Mouse (Mus musculus) frontal cortex, adult 2 months (tissue): ENCODE results near the gene Hyls1. TPM values are rescaled to one million over a fixed set of nuclear protein-coding genes. Genes with fewer than 3 reads are reported as not detected.

ENCODE experiments used
- DNase-seq, 2 experiments: peaks; one replicate each; pipeline ENCODE4 v3.0.0; 2022; ENCODE audit warnings: low spot score in 1 of 2; ENCODE audit errors: extremely low spot score in 1 of 2
- polyA plus RNA-seq: library from polyadenylated mRNA; depleted of rRNA; stranded (reverse); fragments of >200 nt; gene quantifications from 2 replicates; pipeline ENCODE4 v1.2.3, GENCODE M21; 2012; rRNA removed

Gene Hyls1
- polyA plus RNA-seq, 1 experiment = 6.2 TPM

- DNase-seq = no peak
Measured at GRCm38 (mm10) chr9:35513900-35514299, 56.3 kb downstream of the Hyls1 start.

Other genes with a start within 250 kb of the Hyls1 start
- 5.6 and 7.3 TPM in 2 replicates for gene Cdon, start 149.3 kb downstream of the Hyls1 start, polyA plus RNA-seq
- not detected in 2 replicates for gene Gm1113, start 52.1 kb downstream of the Hyls1 start, polyA plus RNA-seq
- 13.5 and 15.5 TPM in 2 replicates for gene Ddx25, start 11.9 kb downstream of the Hyls1 start, polyA plus RNA-seq
- 12.3 and 13.3 TPM in 2 replicates for gene Pus3, start 11.8 kb downstream of the Hyls1 start, polyA plus RNA-seq
- gene Pate2, start 114 bp downstream of the Hyls1 start, polyA plus RNA-seq = 0.57 and 0.70 TPM in 2 replicates
- gene Pate4, start 41.5 kb upstream of the Hyls1 start, polyA plus RNA-seq = not detected in 2 replicates
- gene Pate3, start 77.8 kb upstream of the Hyls1 start, polyA plus RNA-seq = not detected in 2 replicates
- gene Pate1, start 117.0 kb upstream of the Hyls1 start, polyA plus RNA-seq = not detected in 2 replicates
- gene Gm17677, start 170.7 kb upstream of the Hyls1 start, polyA plus RNA-seq = not detected in 2 replicates
- not detected in 2 replicates for gene Gm17727, start 207.7 kb upstream of the Hyls1 start, polyA plus RNA-seq
- gene Gm27235, start 219.7 kb upstream of the Hyls1 start, polyA plus RNA-seq = not detected in 2 replicates
- gene D730048I06Rik, start 219.7 kb upstream of the Hyls1 start, polyA plus RNA-seq = not detected in 2 replicates